Mouse (Mus musculus) forebrain, embryonic 15.5 days (tissue): ENCODE measurements around the gene Ptprs. TPM values are rescaled to one million over a fixed set of nuclear protein-coding genes. Genes with fewer than 3 reads are reported as not detected.

Experiments used
- ATAC-seq: fragments of 200-750 bp; cut with Nextera tagmentation; replicated peaks from 2 replicates; pipeline ENCODE4 v1.8.0; 2017; ENCODE audit warnings: mild to moderate bottlenecking, moderate TSS enrichment, moderate library complexity
- H3K27ac ChIP-seq: fragments of 300-500 bp; sonication (generic); replicated peaks from 2 replicates; pipeline ENCODE4 v1.5.1; 2015; ENCODE audit warnings: mild to moderate bottlenecking, inconsistent platforms
- H3K27me3 ChIP-seq: fragments of 300-500 bp; sonication (generic); 2 replicates; pipeline ENCODE4 v1.6.1; 2015; ENCODE audit warnings: inconsistent platforms
- H3K36me3 ChIP-seq: fragments of 300-500 bp; sonication (generic); 2 replicates; pipeline ENCODE4 v1.6.1; 2015; ENCODE audit warnings: mild to moderate bottlenecking, inconsistent platforms
- H3K4me1 ChIP-seq: fragments of 300-500 bp; sonication (generic); 2 replicates; pipeline ENCODE4 v1.6.1; 2015; ENCODE audit warnings: inconsistent platforms
- H3K4me2 ChIP-seq: fragments of 300-500 bp; sonication (generic); replicated peaks from 2 replicates; pipeline ENCODE4 v1.6.1; 2015; ENCODE audit warnings: mild to moderate bottlenecking, inconsistent platforms
- H3K4me3 ChIP-seq: fragments of 300-500 bp; sonication (generic); 2 replicates; pipeline ENCODE4 v1.5.1; 2015; ENCODE audit warnings: mild to moderate bottlenecking, inconsistent platforms
- H3K9ac ChIP-seq: fragments of 300-500 bp; sonication (generic); replicated peaks from 2 replicates; pipeline ENCODE4 v1.6.1; 2015; ENCODE audit warnings: mild to moderate bottlenecking, inconsistent platforms
- H3K9me3 ChIP-seq: fragments of 300-500 bp; sonication (generic); 2 replicates; pipeline ENCODE4 v1.6.1; 2016; ENCODE audit warnings: inconsistent platforms
- WGBS: fragments of 180-500 bp; shearing (Covaris S2); methylation state at CpG from one replicate; pipeline ENCODE4 v1.1.7; 2015; ENCODE audit warnings: mixed read lengths; 5-methylcytosine and 5-hydroxymethylcytosine counted together
- polyA plus RNA-seq: library from polyadenylated mRNA; unstranded; fragments of >200 nt; fragmentation: Nextera tagmentation; extraction: Ambion mirVana; gene quantifications from 2 replicates; pipeline ENCODE4 v1.2.1, GENCODE M21; 2015

The Ptprs gene
- polyA plus RNA-seq, result 375 and 409 TPM in 2 replicates

- peak within 1 kb of the TSS; percentile 88 for H3K4me3 ChIP-seq
- no peaks in the 10 kb centered on the region for H3K9me3 ChIP-seq
- H3K36me3 ChIP-seq, result no peaks in the 10 kb centered on the region
- H3K4me2 ChIP-seq, result peak within 1 kb of the TSS; percentile 84
- H3K4me1 ChIP-seq, result peaks cover 40% of the 10 kb centered on the region
- H3K9ac ChIP-seq, result peak within 1 kb of the TSS; percentile 98
- ATAC-seq, result peak; percentile 86
- H3K27me3 ChIP-seq, result no peaks in the 10 kb centered on the region
- H3K27ac ChIP-seq, result peak within 1 kb of the TSS; percentile 99
- WGBS, result 1% methylated on average over 27 of the region's 27 CpGs
Observed at GRCm38 (mm10) chr17:56476402-56476752, at the start of gene Ptprs. Gene Ptprs (minus strand): TSS chr17:56476483.

- H3K9ac ChIP-seq, result no peak overlapping the region
- WGBS, result 83% methylated on average over 4 of the region's 4 CpGs
- no peaks in the 10 kb centered on the region for H3K4me1 ChIP-seq
- no peaks in the 10 kb centered on the region for H3K36me3 ChIP-seq
- no peaks in the 10 kb centered on the region for H3K27me3 ChIP-seq
- H3K4me3 ChIP-seq, result no peak overlapping the region
- no peak for ATAC-seq
- no peak overlapping the region for H3K4me2 ChIP-seq
- H3K9me3 ChIP-seq, result no peaks in the 10 kb centered on the region
- no peak overlapping the region for H3K27ac ChIP-seq
Observed at GRCm38 (mm10) chr17:56524943-56525342, 48.7 kb upstream of the Ptprs start.

GRCm38 (mm10) chr17:56522744-56523143 lies 46.5 kb upstream of the Ptprs start:
- H3K4me2 ChIP-seq, result no peak overlapping the region
- H3K27me3 ChIP-seq, result no peaks in the 10 kb centered on the region
- H3K4me3 ChIP-seq, result no peak overlapping the region
- no peak for ATAC-seq
- H3K9me3 ChIP-seq, result no peaks in the 10 kb centered on the region
- no peak overlapping the region for H3K27ac ChIP-seq
- no peak overlapping the region for H3K9ac ChIP-seq
- WGBS, result 35% methylated on average over 1 of the region's 1 CpGs
- H3K36me3 ChIP-seq, result no peaks in the 10 kb centered on the region
- H3K4me1 ChIP-seq, result no peaks in the 10 kb centered on the region

GRCm38 (mm10) chr17:56515690-56516410 lies 39.6 kb upstream of the Ptprs start:
- 3% methylated on average over 13 of the region's 13 CpGs for WGBS
- Histone ChIP-seq H3K27ac (peak overlapping the region; percentile 92), H3K4me1 (peaks cover 31% of the 10 kb centered on the region), H3K27me3 (no peaks in the 10 kb centered on the region), H3K4me2 (peak overlapping the region; percentile 3; the same call in 1 of the 2 replicates), H3K36me3 (no peaks in the 10 kb centered on the region), H3K9me3 (no peaks in the 10 kb centered on the region), H3K4me3 (no peak overlapping the region), H3K9ac (peak overlapping the region; percentile 21; the same call in 1 of the 2 replicates)
- ATAC-seq, result peak; percentile 80

- 38% methylated on average over 12 of the region's 12 CpGs for whole genome bisulfite sequencing
- no peak overlapping the region for H3K4me2 ChIP-seq
- peak overlapping the region; percentile 92 for H3K27ac ChIP-seq
Observed at GRCm38 (mm10) chr17:56514916-56515315, 38.6 kb upstream of the Ptprs start.

GRCm38 (mm10) chr17:56514330-56514729 lies 38.0 kb upstream of the Ptprs start:
- Histone ChIP-seq H3K9me3 (no peaks in the 10 kb centered on the region), H3K9ac (no peak overlapping the region), H3K36me3 (no peaks in the 10 kb centered on the region), H3K4me3 (no peak overlapping the region), H3K4me2 (no peak overlapping the region), H3K27ac (peak overlapping the region; percentile 92; the same call in 1 of the 2 replicates), H3K27me3 (no peaks in the 10 kb centered on the region), H3K4me1 (peaks cover 46% of the 10 kb centered on the region)
- ATAC-seq, result no peak

More at GRCm38 (mm10) chr17:56514916-56515315, 38.6 kb upstream of the Ptprs start:
- Histone ChIP-seq H3K36me3 (no peaks in the 10 kb centered on the region), H3K9ac (0 out of 2 replicates have a peak overlapping the region, but pooled peaks have one; percentile 21), H3K4me3 (no peak overlapping the region), H3K9me3 (no peaks in the 10 kb centered on the region), H3K4me1 (peaks cover 40% of the 10 kb centered on the region), H3K27me3 (no peaks in the 10 kb centered on the region)
- no peak for ATAC-seq

GRCm38 (mm10) chr17:56512310-56512709 lies 36.0 kb upstream of the Ptprs start, which contains the start of gene Znrf4:
Gene Znrf4 (minus strand): TSS chr17:56512431.
- peak within 1 kb of the TSS; percentile 96 for H3K27ac ChIP-seq
- H3K27me3 ChIP-seq, result no peaks in the 10 kb centered on the region
- peaks cover 64% of the 10 kb centered on the region for H3K4me1 ChIP-seq
- H3K9me3 ChIP-seq, result no peaks in the 10 kb centered on the region
- ATAC-seq, result no peak
- peak within 1 kb of the TSS; percentile 28 for H3K4me3 ChIP-seq
- H3K4me2 ChIP-seq, result peak within 1 kb of the TSS; percentile 46
- 69% methylated on average over 22 of the region's 22 CpGs for WGBS
- no peaks in the 10 kb centered on the region for H3K36me3 ChIP-seq
- H3K9ac ChIP-seq, result peak within 1 kb of the TSS; percentile 27

- no peaks in the 10 kb centered on the region for H3K36me3 ChIP-seq
- peak overlapping the region; percentile 46 for H3K4me2 ChIP-seq
- peak overlapping the region; percentile 27; the same call in 1 of the 2 replicates for H3K9ac ChIP-seq
- H3K27ac ChIP-seq, result peak overlapping the region; percentile 96
- no peaks in the 10 kb centered on the region for H3K27me3 ChIP-seq
- H3K4me1 ChIP-seq, result peaks cover 70% of the 10 kb centered on the region
- ATAC-seq, result no peak
- no peaks in the 10 kb centered on the region for H3K9me3 ChIP-seq
- H3K4me3 ChIP-seq, result peak overlapping the region; percentile 28
- 28% methylated on average over 29 of the region's 29 CpGs for WGBS
Observed at GRCm38 (mm10) chr17:56511707-56512090, 35.4 kb upstream of the Ptprs start.

GRCm38 (mm10) chr17:56510970-56511706 lies 34.9 kb upstream of the Ptprs start:
- WGBS, result 10% methylated on average over 60 of the region's 60 CpGs
- Histone ChIP-seq H3K9me3 (no peaks in the 10 kb centered on the region), H3K36me3 (no peaks in the 10 kb centered on the region), H3K9ac (peak overlapping the region; percentile 27), H3K4me3 (peak overlapping the region; percentile 28), H3K27me3 (no peaks in the 10 kb centered on the region), H3K27ac (peak overlapping the region; percentile 96), H3K4me1 (peaks cover 70% of the 10 kb centered on the region), H3K4me2 (peak overlapping the region; percentile 46)
- ATAC-seq, result no peak

- Histone ChIP-seq H3K27me3 (no peaks in the 10 kb centered on the region), H3K4me3 (peak overlapping the region; percentile 0; the same call in 1 of the 2 replicates), H3K9me3 (no peaks in the 10 kb centered on the region), H3K36me3 (no peaks in the 10 kb centered on the region), H3K9ac (peak overlapping the region; percentile 22; the same call in 1 of the 2 replicates), H3K27ac (peak overlapping the region; percentile 96), H3K4me2 (peak overlapping the region; percentile 27; the same call in 1 of the 2 replicates), H3K4me1 (peaks cover 69% of the 10 kb centered on the region)
- ATAC-seq, result no peak
- WGBS, result 25% methylated on average over 27 of the region's 27 CpGs
Observed at GRCm38 (mm10) chr17:56510473-56510969, 34.2 kb upstream of the Ptprs start.

- 4% methylated on average over 33 of the region's 37 CpGs for WGBS
- Histone ChIP-seq H3K4me2 (peak overlapping the region; percentile 27), H3K4me3 (peak overlapping the region; percentile 0; the same call in 1 of the 2 replicates), H3K27ac (peak overlapping the region; percentile 96), H3K9ac (peak overlapping the region; percentile 22; the same call in 1 of the 2 replicates), H3K9me3 (no peaks in the 10 kb centered on the region), H3K4me1 (peaks cover 67% of the 10 kb centered on the region), H3K36me3 (no peaks in the 10 kb centered on the region), H3K27me3 (no peaks in the 10 kb centered on the region)
- peak; percentile 65 for ATAC-seq
Observed at GRCm38 (mm10) chr17:56509707-56510472, 33.6 kb upstream of the Ptprs start.
